Mouse (Mus musculus): ENCODE data around the gene Gm5478.

DNA sequence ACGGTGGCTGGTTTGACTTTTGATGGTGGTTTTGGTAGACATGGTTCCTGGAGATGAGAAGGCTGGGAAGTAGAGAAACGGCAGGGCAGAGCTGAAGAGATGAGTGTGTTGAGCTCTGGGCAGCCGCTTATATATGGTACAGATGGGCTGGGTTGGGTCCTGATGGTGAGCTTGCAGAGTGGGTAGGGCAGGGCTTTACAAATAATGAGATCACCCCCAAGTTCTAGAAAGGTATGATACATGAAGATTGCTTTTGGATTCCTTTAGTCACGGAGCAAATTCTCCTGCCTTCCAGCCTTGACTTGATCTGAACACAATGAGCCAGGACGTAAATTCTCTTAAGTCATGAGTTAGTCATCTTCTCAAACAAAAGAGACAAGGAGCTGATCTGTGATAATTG is 47.0 kb upstream of the Gm5478 start, which contains the start of gene Krt6a:
- TF ChIP-seq CTCF (IDR thresholded peaks at IDR 0.05; ENCODE audit: low read depth, low read length) (no peak), POLR2A (IDR thresholded peaks at IDR 0.05; ENCODE audit: borderline replicate concordance, low read depth, low read length) (no peak)

Measured in bone marrow macrophage, adult 2 months (primary cell).